Mouse (Mus musculus): ENCODE measurements around the gene Chrna1. TPM values are rescaled to one million over a fixed set of nuclear protein-coding genes. Genes with fewer than 3 reads are reported as not detected.

Gene Chrna1
- total RNA-seq, 2 experiments from 2014 or later = 0.17 to 0.38 TPM

GRCm38 (mm10) chr2:73528516-73529355 lies 51.4 kb downstream of the Chrna1 start:
- no peak for ATAC-seq (replicated peaks; ENCODE audit: low FRiP score, poor library complexity, severe bottlenecking)

- no peak for ATAC-seq (replicated peaks; ENCODE audit: low FRiP score, poor library complexity, severe bottlenecking)
Measured at GRCm38 (mm10) chr2:73527956-73528355, 52.2 kb downstream of the Chrna1 start.

- no peak for ATAC-seq (replicated peaks; ENCODE audit: low FRiP score, poor library complexity, severe bottlenecking)
Measured at GRCm38 (mm10) chr2:73526691-73527090, 53.4 kb downstream of the Chrna1 start.

- ATAC-seq (replicated peaks; ENCODE audit: low FRiP score, poor library complexity, severe bottlenecking) = no peak
Measured at GRCm38 (mm10) chr2:73522891-73523290, 57.2 kb downstream of the Chrna1 start.

GRCm38 (mm10) chr2:73522336-73522735 lies 57.8 kb downstream of the Chrna1 start:
- ATAC-seq (replicated peaks; ENCODE audit: low FRiP score, poor library complexity, severe bottlenecking) = no peak

DNA sequence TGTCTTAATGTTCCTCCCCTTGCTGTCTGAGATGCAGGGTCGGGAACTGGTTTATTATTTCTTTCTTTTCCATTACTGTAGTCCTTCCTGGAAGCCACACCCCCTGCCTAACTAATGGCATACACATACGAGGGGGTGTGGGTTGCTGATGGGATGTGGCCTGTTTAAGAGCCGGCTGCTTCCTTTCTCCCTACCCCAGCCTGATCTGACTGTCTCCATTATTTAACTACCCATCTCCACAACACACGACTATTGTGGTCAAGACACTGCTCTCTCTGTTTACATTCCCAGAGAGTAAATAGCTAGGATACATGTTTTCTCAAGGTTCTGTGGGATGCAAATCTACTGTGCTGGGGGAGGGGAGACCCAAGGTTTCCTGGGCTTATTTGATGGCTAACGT lies 58.4 kb downstream of the Chrna1 start:
- ATAC-seq (replicated peaks; ENCODE audit: low FRiP score, poor library complexity, severe bottlenecking) = no peak

- no peak for ATAC-seq (replicated peaks; ENCODE audit: low FRiP score, poor library complexity, severe bottlenecking)
Measured at GRCm38 (mm10) chr2:73518966-73519365, 61.2 kb downstream of the Chrna1 start.

DNA sequence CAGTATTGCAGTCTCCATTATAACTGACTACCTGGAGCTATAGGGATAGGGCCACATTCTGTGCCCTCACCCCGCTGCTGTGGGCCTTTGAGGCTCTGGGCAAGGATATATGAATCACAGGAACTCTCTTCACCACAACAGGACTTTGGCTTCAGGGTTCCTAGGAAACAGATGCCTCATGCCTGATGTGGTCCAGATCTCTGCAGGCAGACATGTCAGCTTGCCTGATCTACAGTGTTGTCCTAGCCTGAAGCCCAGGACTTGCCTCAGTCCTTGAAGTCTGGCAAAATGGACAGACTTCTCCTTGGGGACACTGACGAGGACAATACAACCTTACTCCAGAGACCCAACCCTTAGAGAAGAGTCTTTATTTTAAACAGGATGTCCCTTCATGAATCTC lies 61.8 kb downstream of the Chrna1 start:
- no peak for ATAC-seq (replicated peaks; ENCODE audit: low FRiP score, poor library complexity, severe bottlenecking)

DNA sequence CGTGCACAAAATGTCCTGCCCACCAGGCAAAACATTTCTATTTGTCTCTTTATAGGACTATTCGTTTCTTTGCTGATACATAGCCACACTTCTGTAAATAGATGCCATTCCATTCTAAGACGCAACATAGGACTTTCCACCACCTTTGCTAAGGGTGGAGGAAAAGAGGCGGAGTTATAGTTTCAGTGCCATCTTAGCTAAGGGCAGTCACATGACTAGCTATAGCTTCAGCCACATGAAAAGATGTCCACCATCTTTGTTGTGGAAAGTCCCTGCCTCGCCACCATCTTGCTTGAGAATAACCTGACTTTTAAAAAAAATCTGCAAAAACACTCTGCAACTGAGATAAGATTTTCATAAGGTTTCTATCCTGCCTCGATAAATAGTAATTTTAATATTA lies 66.0 kb downstream of the Chrna1 start:
- no peak for ATAC-seq (replicated peaks; ENCODE audit: low FRiP score, poor library complexity, severe bottlenecking)

Other genes starting within 250 kb of the Chrna1 start
- 5.8 and 7.3 TPM in 2 replicates for gene Gpr155, start 193.8 kb downstream of the Chrna1 start, total RNA-seq (2015; ENCODE audit: low replicate concordance)
- gene Gpr155, start 193.8 kb downstream of the Chrna1 start, total RNA-seq (2017; ENCODE audit: low replicate concordance) = 9.3 and 10.6 TPM in 2 replicates
- 17.3 and 23.6 TPM in 2 replicates for gene Wipf1, start 50.6 kb downstream of the Chrna1 start, total RNA-seq (2015; ENCODE audit: low replicate concordance)
- 4.5 and 4.7 TPM in 2 replicates for gene Wipf1, start 50.6 kb downstream of the Chrna1 start, total RNA-seq (2017; ENCODE audit: low replicate concordance)
- gene Chn1, start 195.0 kb upstream of the Chrna1 start, total RNA-seq (2015; ENCODE audit: low replicate concordance) = not detected in 2 replicates
- not detected in 2 replicates for gene Chn1, start 195.0 kb upstream of the Chrna1 start, total RNA-seq (2017; ENCODE audit: low replicate concordance)

All from erythroblast, adult 5-6 weeks (primary cell).